Mouse (Mus musculus): ENCODE data around the gene Fxyd3.

The Fxyd3 gene

DNA sequence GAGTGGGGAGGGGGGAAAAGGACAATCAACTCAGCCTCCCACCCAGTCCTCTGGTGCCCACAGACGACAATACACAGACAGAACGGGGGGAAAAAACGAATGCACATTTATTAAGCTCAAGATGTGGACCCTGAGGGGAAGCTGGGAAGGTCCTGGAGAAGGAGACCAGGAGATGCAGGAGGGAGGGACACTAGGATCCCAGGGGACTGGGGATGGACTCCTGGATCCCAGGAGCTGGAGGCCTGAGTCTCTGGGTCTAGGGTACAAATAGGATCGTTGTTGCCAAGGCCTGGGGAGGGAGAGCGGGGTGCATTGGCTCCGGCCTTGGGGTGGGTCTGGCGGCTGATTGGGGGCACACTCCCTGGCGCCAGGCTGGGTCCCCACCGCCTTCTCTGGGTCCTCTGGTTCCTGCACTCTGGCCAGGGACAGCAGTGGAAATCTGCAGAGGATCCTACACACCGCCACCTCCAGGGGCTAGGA is 34.0 kb downstream of the Fxyd3 start, which contains the start of gene Fxyd5:
Fxyd5 (minus strand) TSS at position 51 of the 480 bp plus-strand sequence.
- DNase-seq: no peak

GRCm38 (mm10) chr7:31041662-31042315 is 34.7 kb downstream of the Fxyd3 start:
- DNase-seq: peak; percentile 79 to 81

DNA sequence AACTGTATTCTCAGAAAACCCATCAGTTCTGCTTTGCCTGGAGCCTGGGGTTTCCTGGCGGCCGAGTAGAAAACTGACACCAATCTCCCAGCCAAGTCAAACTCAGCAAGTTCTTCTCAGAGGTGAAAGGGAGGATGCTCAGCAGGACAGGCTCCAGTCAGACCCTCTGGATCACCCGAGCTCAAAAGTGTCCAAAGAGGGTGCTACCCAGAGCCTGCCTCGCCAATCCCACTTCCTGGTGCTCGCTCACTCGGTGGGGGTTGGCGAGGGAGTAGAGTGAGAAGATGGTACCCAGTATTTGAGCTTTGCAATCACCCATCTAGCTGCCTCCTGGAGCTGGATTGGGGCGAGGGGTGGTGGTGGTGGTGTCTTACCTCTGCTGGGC is 35.5 kb downstream of the Fxyd3 start:
- no peak for DNase-seq

DNA sequence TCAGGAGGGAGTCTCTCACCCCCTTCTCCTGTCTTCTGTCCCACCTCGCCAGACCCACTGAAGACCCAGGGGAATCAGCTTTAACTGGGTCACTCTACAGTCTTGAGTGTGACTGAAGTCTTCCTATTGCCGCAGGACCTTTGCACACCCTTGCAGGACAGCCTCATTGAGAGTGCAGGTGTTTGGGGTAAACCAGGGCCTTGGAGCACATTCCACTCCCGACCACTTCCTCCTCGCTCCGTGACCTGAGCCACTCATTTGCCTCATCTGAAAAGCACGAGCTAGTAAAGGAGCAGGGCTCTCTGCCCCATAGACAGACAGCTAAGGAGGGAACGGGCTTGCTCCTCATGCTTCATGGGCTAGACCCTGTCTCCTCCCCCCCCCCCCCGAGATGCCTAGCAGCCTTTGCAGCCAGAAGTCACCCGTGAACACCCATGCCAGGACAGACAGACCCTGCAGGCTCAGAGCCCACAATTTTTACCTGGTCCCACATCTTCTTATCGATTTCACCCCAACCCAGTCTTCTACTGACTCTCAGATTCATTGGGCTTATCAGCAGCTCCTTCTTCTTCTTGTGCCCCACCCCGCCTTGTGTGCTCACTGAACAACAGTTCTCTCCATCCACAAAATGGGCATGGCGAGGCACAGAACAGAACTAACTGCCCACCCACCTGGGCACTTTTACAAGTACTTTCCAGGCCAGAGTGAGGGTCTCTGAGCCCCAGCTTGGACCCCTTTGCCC is 36.1 kb downstream of the Fxyd3 start:
- DNase-seq: no peak

DNA sequence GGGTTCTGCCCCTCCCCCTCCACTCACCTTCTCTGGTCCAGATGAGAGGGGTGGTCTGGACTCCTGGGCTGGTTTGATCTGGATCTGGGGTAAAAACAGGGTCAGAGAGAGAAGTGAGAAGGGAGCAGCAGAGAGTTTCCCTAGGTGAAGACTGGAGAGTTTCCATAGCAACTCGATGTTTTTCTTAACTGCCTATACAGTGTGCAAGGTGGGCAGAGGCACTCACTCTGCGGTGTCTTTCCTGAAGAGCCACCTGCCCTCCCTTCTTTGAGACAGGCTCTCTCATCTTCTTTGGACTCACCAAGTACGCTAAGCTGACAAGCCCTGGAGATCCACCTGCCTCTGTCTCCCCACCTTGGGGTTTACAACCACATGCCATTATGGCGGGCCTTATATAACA is 37.5 kb downstream of the Fxyd3 start:
- DNase-seq: no peak

- DNase-seq: no peak
Observed at GRCm38 (mm10) chr7:31037675-31038074, 38.8 kb downstream of the Fxyd3 start.

- no peak for DNase-seq
Observed at GRCm38 (mm10) chr7:31036917-31037316, 39.6 kb downstream of the Fxyd3 start.

- no peak for DNase-seq
Observed at GRCm38 (mm10) chr7:31035291-31035690, 41.2 kb downstream of the Fxyd3 start.

DNA sequence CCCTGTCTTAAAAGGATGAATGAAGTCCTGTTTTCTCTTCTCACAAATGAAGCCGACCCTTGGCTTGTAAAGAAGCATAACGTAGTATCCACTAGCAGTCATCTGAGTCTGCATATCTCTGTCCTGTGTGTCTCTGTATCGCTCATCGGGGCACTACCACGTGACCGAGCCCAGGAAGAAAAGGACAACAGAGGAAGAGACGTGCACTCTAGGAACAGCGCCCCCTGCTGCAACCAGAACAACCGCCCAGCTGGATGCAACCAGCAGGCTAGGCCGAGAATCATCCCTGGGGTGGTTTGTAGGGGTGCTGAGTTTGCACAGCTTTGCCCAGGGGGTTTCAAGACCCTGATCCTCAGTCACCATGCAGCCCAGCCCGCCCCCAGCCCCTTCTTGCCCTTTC is 41.7 kb downstream of the Fxyd3 start:
- DNase-seq: no peak

- peak in 1 of 2 experiments; percentile 44 for DNase-seq
Observed at GRCm38 (mm10) chr7:31033409-31034165, 42.9 kb downstream of the Fxyd3 start.

DNA sequence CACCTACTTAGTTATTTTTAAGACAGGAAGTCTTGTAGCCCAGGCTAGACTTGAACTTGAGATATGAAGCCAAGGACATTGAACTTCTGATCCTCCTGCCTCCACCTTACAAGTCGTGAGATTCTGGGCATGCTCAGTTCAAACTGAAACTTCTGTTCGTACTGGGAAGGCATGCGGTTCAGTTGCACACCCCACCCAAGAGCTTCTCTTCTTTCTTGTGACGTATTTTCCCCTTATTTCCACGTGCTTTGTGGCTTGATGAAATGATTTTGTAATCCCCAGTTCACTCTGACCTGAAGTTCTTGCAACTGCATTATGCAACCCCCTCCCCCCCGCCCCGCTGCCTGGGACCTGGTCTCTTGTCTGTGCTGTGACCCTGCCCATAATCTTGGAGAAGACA is 44.8 kb downstream of the Fxyd3 start:
- no peak for DNase-seq

- no peak for DNase-seq
Observed at GRCm38 (mm10) chr7:31030717-31031116, 45.8 kb downstream of the Fxyd3 start.

DNA sequence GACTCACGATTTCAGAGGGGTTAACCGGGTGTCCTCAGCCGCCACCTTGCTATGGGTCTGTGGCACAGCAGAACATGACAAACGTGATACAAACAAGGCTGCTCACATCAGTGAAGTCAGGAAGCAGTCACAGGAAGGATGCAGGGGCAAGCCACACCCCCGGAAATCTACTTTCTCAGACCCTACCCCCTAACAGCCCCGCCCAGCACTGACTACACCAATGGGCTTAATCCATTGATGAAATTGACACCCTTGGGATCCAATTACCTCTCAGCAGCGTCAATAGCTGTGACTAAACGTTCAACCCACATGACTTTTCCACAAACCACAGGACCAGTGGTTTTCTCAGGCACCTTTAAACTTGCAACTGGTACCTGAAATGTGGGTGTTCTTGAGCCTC is 47.9 kb downstream of the Fxyd3 start:
- no peak for DNase-seq

Data from lung, adult 18-20 months (tissue).